Mouse (Mus musculus) intestine, embryonic 16.5 days (tissue): ENCODE data around the gene C1qtnf2. TPM values are rescaled to one million over a fixed set of nuclear protein-coding genes. Genes with fewer than 3 reads are reported as not detected.

ENCODE experiments used
- polyA plus RNA-seq: library from polyadenylated mRNA; unstranded; fragments of >200 nt; fragmentation: Nextera tagmentation; extraction: Ambion mirVana; gene quantifications from 2 replicates; pipeline ENCODE4 v1.2.1, GENCODE M21; 2015

Gene C1qtnf2
- polyA plus RNA-seq, 1 experiment from 2014 or later = 7.0 TPM

Other genes starting within 250 kb of the C1qtnf2 start
- 61.2 and 65.5 TPM in 2 replicates for gene Pttg1, start 48.0 kb upstream of the C1qtnf2 start, polyA plus RNA-seq
- 41.7 and 46.8 TPM in 2 replicates for gene Slu7, start 40.5 kb upstream of the C1qtnf2 start, polyA plus RNA-seq
- gene Ccnjl, start 54.5 kb downstream of the C1qtnf2 start, polyA plus RNA-seq = 14.6 and 15.0 TPM in 2 replicates
- gene 4933415A04Rik, start 112.8 kb downstream of the C1qtnf2 start, polyA plus RNA-seq = 4.1 and 5.0 TPM in 2 replicates
- gene Fabp6, start 127.3 kb downstream of the C1qtnf2 start, polyA plus RNA-seq = 2.4 and 5.2 TPM in 2 replicates
- 7.6 and 8.6 TPM in 2 replicates for gene Pwwp2a, start 207.7 kb downstream of the C1qtnf2 start, polyA plus RNA-seq